Mouse (Mus musculus): ENCODE measurements around the gene Ndst2. TPM values are rescaled to one million over a fixed set of nuclear protein-coding genes. Genes with fewer than 3 reads are reported as not detected.

Ndst2 gene
- total and polyA plus RNA-seq, 3 experiments = 37.1 to 54.0 (median 39.5) TPM

DNA sequence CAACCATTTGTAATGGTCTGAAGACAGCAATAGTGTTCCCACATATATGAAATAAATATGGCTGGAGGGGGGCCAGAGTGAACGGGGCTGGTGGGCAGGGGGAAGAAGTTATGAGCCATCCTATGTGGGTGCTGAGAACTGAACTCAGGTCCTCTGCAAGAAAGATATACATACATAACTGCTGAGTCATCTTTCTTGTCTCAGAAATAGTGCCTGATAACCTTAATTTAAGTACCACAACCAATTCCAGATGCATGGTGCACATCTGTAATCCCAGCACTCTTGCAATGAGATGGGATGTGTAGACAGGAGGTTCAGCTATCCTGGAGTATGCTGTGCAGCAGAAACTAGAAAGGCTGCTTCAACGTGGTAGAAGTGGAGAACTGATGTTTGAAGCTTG is 52.6 kb downstream of the Ndst2 start:
- H3K27me3 ChIP-seq (ENCODE audit: control insufficient read depth in 1 of 2, insufficient read depth in 2 of 2, low read length in 2 of 2) = no peaks in the 10 kb centered on the region
- TF ChIP-seq NRF1 (IDR thresholded peaks at IDR 0.05; ENCODE audit: insufficient read depth, low read depth, low read length, poor library complexity, severe bottlenecking) (no peak), MAFK (IDR thresholded peaks at IDR 0.05; ENCODE audit: borderline replicate concordance, low read depth, low read length) (peak; percentile 72)
- DNase-seq (ENCODE audit: low read depth, low spot score) = no peak
- H3K4me3 ChIP-seq (ENCODE audit: control insufficient read depth in 1 of 2, insufficient read depth in 1 of 2, low read depth in 2 of 2, low read length in 2 of 2) = no peak overlapping the region
- peaks cover 25 to 40% of the 10 kb centered on the region in 2 experiments for H3K36me3 ChIP-seq (ENCODE audit: control insufficient read depth in 1 of 2, insufficient read depth in 2 of 2, low read length in 2 of 2)
- H3K4me1 ChIP-seq (ENCODE audit: control insufficient read depth in 1 of 2, insufficient read depth in 2 of 2, low read length in 2 of 2) = peaks cover 10 to 14% of the 10 kb centered on the region in 2 experiments
- peak overlapping the region; percentile 32 for H3K27ac ChIP-seq (ENCODE audit: control insufficient read depth, low read depth, low read length)
- H3K79me2 ChIP-seq (ENCODE audit: control insufficient read depth, insufficient read depth, low read length, poor library complexity) = peaks cover 1% of the 10 kb centered on the region; the same call in 1 of the 2 replicates
- no peaks in the 10 kb centered on the region for H3K9me3 ChIP-seq (replicated peaks; ENCODE audit: insufficient read depth, low read length)
- no peak overlapping the region for H3K9ac ChIP-seq (ENCODE audit: control insufficient read depth, low read depth, low read length, poor library complexity, severe bottlenecking)

DNA sequence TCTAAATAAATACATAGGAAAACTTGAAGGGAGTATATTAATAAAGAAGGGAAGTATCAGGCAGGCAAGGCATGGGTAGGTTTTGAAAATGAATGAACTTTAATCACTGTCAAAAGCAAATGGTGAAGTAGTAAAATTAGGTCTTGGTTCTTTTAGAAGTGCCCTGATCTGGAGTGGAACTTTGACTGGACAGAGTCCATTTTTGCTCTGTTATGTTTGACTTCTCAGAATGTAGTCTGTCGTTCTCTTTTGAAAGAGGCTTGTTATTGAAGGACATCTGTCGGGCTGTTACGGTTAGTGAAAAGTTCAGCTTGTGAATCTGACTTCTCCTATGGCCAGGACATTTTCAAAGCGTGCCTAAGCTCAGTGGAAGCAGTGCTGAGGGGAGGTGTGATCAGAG is 56.5 kb downstream of the Ndst2 start:
- peaks cover 18 to 23% of the 10 kb centered on the region in 2 experiments for H3K4me1 ChIP-seq (ENCODE audit: control insufficient read depth in 1 of 2, insufficient read depth in 2 of 2, low read length in 2 of 2)
- DNase-seq (ENCODE audit: low read depth, low spot score) = no peak
- peaks cover 17% of the 10 kb centered on the region for H3K79me2 ChIP-seq (ENCODE audit: control insufficient read depth, insufficient read depth, low read length, poor library complexity)
- H3K9me3 ChIP-seq (replicated peaks; ENCODE audit: insufficient read depth, low read length) = no peaks in the 10 kb centered on the region
- no peak overlapping the region for H3K9ac ChIP-seq (ENCODE audit: control insufficient read depth, low read depth, low read length, poor library complexity, severe bottlenecking)
- H3K36me3 ChIP-seq (ENCODE audit: control insufficient read depth in 1 of 2, insufficient read depth in 2 of 2, low read length in 2 of 2) = peaks cover 34 to 44% of the 10 kb centered on the region in 2 experiments
- no peak overlapping the region for H3K27ac ChIP-seq (ENCODE audit: control insufficient read depth, low read depth, low read length)
- TF ChIP-seq TCF12 (IDR thresholded peaks at IDR 0.05; ENCODE audit: low read depth, low read length) = no peak
- no peak for TF ChIP-seq NELFE (IDR thresholded peaks at IDR 0.05; ENCODE audit: low read depth, low read length)
- no peak for TF ChIP-seq TAL1 (IDR thresholded peaks at IDR 0.05; ENCODE audit: low read length)
- no peak for TF ChIP-seq CTCF (IDR thresholded peaks at IDR 0.05 in 2 of 3, conservative IDR thresholded peaks at IDR 0.05 in 1 of 3; ENCODE audit: control insufficient read depth in 1 of 3, insufficient read depth in 1 of 3, low read depth in 2 of 3, low read length in 3 of 3, poor library complexity in 1 of 3, severe bottlenecking in 1 of 3)
- H3K27me3 ChIP-seq (ENCODE audit: control insufficient read depth in 1 of 2, insufficient read depth in 2 of 2, low read length in 2 of 2) = no peaks in the 10 kb centered on the region
- H3K4me3 ChIP-seq (ENCODE audit: control insufficient read depth in 1 of 2, insufficient read depth in 1 of 2, low read depth in 2 of 2, low read length in 2 of 2) = no peak overlapping the region

- Histone ChIP-seq H3K27me3 (ENCODE audit: control insufficient read depth in 1 of 2, insufficient read depth in 2 of 2, low read length in 2 of 2) (no peaks in the 10 kb centered on the region), H3K4me1 (ENCODE audit: control insufficient read depth in 1 of 2, insufficient read depth in 2 of 2, low read length in 2 of 2) (peaks cover 8 to 11% of the 10 kb centered on the region in 2 experiments), H3K9ac (ENCODE audit: control insufficient read depth, low read depth, low read length, poor library complexity, severe bottlenecking) (peak within 1 kb of the TSS; percentile 91), H3K36me3 (ENCODE audit: control insufficient read depth in 1 of 2, insufficient read depth in 2 of 2, low read length in 2 of 2) (peaks cover 16 to 19% of the 10 kb centered on the region in 2 experiments), H3K4me3 (ENCODE audit: control insufficient read depth in 1 of 2, insufficient read depth in 1 of 2, low read depth in 2 of 2, low read length in 2 of 2) (peak within 1 kb of the TSS; percentile 89 to 93), H3K27ac (ENCODE audit: control insufficient read depth, low read depth, low read length) (peak within 1 kb of the TSS; percentile 82), H3K79me2 (ENCODE audit: control insufficient read depth, insufficient read depth, low read length, poor library complexity) (peaks cover 17% of the 10 kb centered on the region), H3K9me3 (replicated peaks; ENCODE audit: insufficient read depth, low read length) (no peaks in the 10 kb centered on the region)
- DNase-seq (ENCODE audit: low read depth, low spot score) = peak; percentile 99
- TF ChIP-seq EP300 (IDR thresholded peaks at IDR 0.05; ENCODE audit: low read depth in 1 of 2, low read length in 2 of 2) (0 out of 4 replicates have a peak, but pooled peaks of 1 of the 2 experiments have one; percentile 5), NRF1 (IDR thresholded peaks at IDR 0.05; ENCODE audit: insufficient read depth, low read depth, low read length, poor library complexity, severe bottlenecking) (peak; percentile 94), MEF2A (IDR thresholded peaks at IDR 0.05; ENCODE audit: extremely low read depth, insufficient replicate concordance, low read depth, low read length, poor library complexity, severe bottlenecking) (no peak), ETS1 (IDR thresholded peaks at IDR 0.05; ENCODE audit: low read depth, low read length) (peak; percentile 20; the same call in 1 of the 2 replicates), MYC (IDR thresholded peaks at IDR 0.05; ENCODE audit: low read depth, low read length) (peak; percentile 94; the same call in 1 of the 2 replicates), TBP (IDR thresholded peaks at IDR 0.05; ENCODE audit: low read depth, low read length) (peak; percentile 87), CHD1 (IDR thresholded peaks at IDR 0.05; ENCODE audit: low read depth, low read length) (no peak), SIN3A (IDR thresholded peaks at IDR 0.05; ENCODE audit: low read length) (peak; percentile 82), CHD2 (IDR thresholded peaks at IDR 0.05; ENCODE audit: low read length) (0 out of 2 replicates have a peak, but pooled peaks have one; percentile 8), ZNF384 (IDR thresholded peaks at IDR 0.05; ENCODE audit: low read depth, low read length) (peak; percentile 96), ZC3H11A (IDR thresholded peaks at IDR 0.05; ENCODE audit: low read depth, low read length) (no peak), SMC3 (IDR thresholded peaks at IDR 0.05; ENCODE audit: low read depth, low read length) (no peak), MAZ (IDR thresholded peaks at IDR 0.05; ENCODE audit: low read depth, low read length) (peak; percentile 95), USF1 (IDR thresholded peaks at IDR 0.05; ENCODE audit: low read depth, low read length) (no peak), BHLHE40 (IDR thresholded peaks at IDR 0.05; ENCODE audit: borderline replicate concordance, low read depth, low read length) (no peak), ZMIZ1 (IDR thresholded peaks at IDR 0.05; ENCODE audit: low read depth, low read length) (peak; percentile 56; the same call in 1 of the 2 replicates), TAL1 (IDR thresholded peaks at IDR 0.05; ENCODE audit: low read length) (no peak), KAT2A (conservative IDR thresholded peaks at IDR 0.05; ENCODE audit: low read depth, low read length) (peak; percentile 68), POLR2AphosphoS5 (IDR thresholded peaks at IDR 0.05; ENCODE audit: borderline replicate concordance, low read depth, low read length) (no peak), TCF12 (IDR thresholded peaks at IDR 0.05; ENCODE audit: low read depth, low read length) (peak; percentile 54; the same call in 1 of the 2 replicates)
Observed at GRCm38 (mm10) chr14:20674064-20674833, 60.1 kb downstream of the Ndst2 start, which contains the start of gene Sec24c. Sec24c (plus strand) TSS chr14:20674308.
